Mouse (Mus musculus): ENCODE measurements around the gene Rps27a.
"Not testable (repeated sequence)": the region's sequence is repeated elsewhere in the genome, so short reads cannot be mapped to it uniquely, and the experiment has no call there.

Gene Rps27a

DNA sequence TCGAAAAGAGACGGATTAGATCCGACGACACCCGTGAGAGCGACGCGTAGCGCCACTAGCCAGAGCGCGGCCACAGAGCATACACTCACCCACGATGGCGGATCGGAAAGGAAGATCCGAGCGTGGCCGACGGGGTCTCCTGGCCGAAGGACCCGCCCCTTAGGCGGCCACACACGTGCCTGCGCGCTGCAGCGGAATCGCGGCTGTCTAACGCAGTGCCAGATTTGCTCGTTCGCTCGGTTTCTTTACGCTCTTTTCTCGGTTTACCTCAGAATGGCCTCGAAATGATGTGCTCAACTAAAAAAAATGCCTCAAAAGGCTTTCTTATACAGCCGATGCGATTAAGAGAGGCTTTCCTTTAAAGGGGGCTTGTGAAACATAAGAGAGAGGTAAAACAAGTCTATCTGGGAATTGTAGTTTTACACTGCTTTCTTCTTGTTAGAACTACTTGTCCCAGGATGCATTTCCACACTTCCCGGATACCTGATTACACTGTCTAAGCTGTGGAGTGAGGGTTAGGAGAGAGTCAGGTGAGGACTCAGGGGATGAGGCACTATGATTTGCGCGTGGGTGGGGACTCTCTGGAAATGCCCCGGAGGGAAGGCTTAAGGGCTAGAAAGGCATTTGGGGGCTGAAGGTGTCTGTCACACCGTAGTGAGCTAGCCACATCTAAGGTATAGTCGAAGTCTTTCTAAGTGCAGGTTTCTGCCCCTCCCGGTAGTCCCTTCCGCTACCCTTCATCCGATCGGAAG, at the start of gene Rps27a, which contains the start of gene Clhc1:
Gene Rps27a, minus strand, starts transcription at position 358 of the 752 bp plus-strand sequence.
Gene Clhc1, plus strand, starts transcription at position 199 of the 752 bp plus-strand sequence.
- DNase-seq: peak; percentile 94

DNA sequence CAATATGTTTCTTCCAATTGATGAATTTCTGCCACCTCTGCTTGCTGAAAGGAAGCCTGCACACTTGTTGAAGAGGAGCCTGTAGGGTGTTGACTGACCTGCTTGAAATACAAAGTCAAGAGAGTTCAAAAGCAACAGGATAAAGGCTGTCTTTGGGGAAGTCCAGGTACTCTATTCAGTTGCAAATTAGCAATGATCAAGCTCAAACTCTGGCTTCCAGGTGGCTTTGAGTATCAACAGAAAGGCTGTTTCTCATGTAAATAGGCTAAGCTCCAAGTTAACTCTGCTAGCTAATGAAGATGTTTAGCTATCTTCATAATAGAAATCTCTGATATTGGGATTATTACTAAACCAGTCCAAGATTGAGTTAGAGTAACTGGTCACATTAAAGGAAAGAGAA, 49.2 kb upstream of the Rps27a start:
- no peak for DNase-seq

DNA sequence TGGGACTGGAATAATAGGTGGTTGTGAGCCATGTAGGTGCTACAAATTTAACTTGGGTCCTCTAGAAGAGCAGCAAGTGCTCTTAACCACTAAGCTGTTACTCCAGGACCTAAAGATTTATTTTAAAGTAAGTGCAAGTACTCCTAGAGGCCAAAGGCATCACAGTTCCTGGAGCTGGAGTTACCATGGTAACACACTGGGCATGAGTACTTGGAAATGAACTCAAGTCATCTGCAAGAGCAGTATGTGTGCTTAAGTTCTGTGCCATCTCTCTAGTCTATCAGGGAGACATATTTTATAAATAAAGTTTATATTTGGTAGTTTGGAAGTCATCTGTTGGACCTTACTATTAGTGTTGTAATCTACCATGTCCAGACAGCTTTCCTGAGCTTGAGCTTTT, 47.3 kb upstream of the Rps27a start:
- DNase-seq: no peak

DNA sequence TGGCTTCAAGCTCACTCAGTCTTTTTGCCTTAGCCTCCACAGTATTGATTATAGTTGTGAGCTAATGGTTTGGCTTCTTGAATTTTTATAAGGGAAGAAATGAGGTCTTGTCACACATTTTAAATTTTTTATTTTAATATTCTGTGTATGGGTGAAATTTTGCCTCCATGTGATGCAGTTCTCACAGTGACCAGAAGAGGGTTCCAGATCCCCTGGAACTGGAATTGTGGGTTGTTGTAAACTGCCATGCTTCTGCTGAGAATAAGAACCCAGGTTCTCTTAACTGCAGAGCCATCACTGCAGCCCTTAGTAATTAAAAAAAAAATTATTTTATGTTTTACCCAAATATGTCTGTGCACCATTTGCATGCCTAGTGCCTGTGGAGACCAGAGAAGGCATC, 31.7 kb upstream of the Rps27a start:
- DNase-seq: no peak

DNA sequence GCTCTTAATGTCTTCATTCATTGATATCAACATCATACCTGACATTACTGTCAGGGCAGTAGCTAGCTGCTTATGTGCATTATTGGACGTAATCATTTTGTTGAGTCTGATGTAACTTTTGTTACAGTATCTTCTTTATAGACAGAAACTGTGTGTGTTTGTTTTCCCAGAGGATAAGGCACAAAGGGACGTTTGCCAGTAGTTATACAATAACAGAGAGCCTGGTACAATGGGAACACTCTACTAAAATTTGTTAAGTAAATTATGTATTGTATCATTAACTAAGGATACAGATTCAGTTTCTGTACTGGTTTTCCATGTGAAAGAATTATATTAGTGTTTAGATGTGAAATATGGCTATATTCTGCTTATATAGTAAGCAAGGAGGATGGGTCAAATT, 24.7 kb upstream of the Rps27a start:
- DNase-seq: no peak

DNA sequence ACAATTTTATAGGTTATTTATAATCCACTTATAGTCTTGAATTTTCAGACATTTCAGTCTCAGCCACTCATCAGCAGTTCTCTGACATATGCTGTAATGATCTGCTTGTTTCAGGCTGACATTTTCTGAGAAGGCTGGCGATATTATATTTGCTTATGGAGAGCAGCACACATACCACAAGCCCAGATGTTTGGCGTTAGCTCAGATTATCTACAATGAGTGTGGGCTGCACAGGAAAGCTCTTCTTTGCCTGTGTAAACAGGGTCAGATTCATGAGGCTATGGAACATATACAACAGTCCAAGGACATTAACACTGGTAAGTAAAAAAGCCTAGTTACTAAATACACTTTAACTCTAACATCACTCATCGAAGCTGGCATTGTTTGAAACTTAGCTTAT, 23.6 kb upstream of the Rps27a start:
- no peak for DNase-seq

DNA sequence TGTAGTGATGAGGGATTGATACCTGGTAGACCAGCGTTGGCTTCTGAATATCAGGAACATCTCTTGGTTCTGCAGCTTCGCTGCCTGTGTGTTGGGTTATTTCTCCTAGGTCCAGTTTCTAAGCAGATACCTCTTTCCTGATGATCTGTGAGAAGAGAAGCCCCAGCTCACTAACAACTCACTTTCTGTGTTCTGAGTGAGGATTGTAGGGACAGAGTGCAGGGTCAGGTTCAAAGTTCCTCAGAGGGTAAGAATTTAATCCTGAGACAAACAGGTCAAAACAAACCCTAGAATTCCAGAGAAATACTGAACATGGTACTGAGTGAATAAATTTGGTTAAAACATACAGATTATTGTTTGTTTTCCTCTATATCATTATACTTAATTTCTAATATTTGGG, 15.5 kb upstream of the Rps27a start:
- DNase-seq: no peak

DNA sequence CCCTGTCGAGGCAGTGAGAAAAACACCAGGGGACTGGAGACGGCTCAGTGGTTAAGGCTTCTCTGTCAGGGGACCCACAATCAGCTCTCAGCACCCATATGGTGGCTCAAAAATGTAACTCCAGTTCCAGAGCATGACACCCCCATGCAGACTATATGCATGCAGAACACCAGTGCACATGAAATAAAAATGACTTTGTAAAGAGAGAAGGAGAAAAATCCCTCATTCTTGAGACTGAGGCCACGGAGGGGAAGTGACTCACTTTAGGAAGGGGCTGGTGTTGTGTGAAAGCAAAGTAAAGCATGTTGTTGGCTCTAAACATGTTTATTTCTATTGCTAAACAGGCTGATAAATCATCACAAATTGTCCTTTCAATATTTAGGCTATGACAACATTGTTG, 13.1 kb upstream of the Rps27a start:
- DNase-seq: no peak

DNA sequence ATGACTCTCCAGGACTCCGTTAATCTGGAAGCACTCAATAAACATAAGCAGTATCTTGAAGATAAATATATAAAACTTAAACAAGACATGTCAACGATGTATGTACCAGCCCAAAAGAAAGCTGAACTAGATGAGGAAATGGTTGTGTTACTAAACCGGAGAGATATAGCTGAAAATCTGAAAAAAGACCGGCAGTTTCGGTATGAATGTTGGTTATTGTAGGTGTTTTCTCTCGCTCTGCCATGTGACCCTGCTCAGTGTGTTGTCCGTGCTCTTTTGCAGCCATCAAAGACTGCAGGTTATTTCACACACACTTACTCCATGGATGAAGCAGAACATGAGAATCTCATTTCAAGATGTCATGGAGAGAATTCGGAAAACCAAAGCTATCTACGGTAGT, 12.5 kb upstream of the Rps27a start:
- no peak for DNase-seq

DNA sequence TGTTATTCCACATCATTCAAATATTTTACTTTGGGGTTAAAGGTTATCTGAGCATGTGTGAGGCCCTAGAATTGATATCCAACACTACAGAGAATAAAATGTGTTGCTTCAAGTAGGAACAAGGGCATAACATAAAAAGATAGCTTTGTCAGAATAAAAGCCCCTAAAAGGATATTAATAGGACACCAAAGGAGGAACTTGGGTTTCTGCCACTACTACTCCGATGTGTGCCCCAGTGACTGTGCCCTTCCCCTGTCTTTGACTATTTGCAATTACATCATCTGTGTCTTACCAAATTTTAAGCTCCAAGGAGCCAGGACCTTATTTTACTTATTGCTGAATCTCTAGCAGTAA, 1.5 kb upstream of the Rps27a start:
- DNase-seq: no peak

DNA sequence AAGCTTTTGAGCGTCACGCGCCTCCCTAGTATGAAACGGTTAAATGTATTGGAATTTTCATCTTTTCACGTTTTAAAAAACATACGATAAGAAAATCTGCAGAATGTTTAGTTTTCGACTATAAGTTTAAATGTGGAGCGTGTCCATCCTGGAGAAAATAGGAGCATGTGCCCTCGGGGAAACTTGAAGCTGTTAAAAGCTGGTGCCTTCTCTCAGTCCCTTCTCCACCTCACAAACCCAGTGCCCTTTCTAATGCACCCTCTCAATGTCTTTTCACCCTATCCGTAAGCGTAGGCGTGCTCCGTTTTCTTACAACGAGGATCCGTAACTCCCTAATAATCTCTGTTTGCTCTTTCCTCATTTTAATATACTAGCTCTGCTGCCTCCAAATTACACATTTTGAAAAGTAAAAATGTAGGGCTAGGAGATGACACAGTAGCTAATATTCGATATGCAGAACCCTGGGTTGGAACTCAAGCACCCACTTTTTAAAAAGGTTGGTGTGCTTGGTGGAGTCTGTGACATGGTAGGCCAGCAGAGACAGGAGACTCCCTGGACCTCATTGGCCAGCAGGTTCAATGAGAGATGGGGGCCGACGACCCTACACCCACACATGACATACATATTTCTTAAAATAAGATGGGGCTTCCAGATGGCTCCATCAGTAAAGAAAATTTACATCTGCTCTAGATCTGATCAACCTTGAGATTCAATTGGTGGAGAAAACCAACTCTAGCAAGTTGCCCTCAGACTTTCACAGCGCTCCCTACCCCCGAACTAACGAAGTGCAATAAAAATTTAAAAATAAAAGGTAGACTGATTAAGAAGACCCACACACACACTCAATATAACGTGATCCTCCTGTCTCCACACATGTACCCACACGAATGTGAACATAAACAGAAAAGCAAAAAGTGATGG, 855 bp upstream of the Rps27a start:
- no peak for DNase-seq

DNA sequence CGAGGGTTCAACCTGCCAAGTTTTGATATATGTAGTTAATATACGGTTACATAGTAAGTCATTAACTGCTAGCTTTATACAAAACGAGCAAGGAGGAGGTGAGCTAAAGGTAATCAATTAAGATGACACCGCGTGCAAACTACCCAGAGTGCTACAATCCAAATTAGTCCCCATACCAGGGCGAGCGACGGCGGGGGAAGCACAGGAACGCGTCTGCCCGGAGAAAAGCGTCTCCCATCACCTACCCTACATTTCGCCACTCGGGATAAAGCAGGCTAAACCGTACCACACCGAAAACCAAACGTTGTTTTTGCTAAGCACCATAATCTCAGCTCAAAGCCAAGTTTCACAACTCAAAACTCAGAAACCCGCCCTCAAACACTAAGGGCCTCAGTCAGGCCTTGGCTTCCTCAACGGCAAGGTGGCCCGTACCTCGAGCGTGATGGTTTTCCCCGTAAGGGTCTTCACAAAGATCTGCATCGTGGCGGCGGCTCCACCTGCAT, 609 bp downstream of the Rps27a start:
- DNase-seq: no peak

DNA sequence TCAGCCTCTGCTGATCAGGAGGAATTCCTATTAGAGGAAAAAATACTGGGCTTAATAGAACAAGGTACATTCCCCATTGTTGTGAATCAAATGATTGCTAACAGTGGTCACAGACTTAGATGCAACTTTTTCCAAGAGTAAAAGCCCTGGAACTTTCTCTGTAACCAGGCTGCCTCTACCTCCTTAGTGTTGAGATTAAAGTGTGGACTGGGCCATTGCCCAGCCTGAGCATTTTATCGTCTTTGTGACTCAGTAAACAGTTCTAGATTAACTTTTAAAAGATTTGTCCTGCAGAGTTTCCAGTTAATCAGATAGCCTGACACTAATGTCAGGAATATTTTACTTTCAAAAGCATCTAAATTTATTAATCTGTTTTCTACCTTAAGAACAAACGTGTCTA, 1.1 kb downstream of the Rps27a start:
- no peak for DNase-seq

DNA sequence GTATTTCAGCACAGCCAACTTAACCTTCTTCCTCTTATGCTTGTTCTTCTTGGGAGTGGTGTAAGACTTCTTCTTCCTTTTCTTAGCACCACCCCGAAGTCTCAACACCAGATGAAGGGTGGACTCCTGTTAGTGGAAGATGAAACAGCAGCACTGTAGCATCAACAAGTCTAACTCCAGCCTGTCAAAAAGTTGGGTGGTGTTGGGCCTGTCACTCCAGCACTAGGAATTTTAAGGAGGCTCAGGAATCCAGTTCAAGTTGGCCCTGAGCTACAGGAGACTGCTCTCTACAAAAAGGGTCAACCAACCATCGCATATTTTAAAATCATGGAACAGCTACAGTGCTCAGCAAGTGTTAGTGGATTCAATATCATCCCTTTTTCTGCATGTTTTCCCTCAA, 1.6 kb downstream of the Rps27a start:
- DNase-seq: not testable (repeated sequence)

DNA sequence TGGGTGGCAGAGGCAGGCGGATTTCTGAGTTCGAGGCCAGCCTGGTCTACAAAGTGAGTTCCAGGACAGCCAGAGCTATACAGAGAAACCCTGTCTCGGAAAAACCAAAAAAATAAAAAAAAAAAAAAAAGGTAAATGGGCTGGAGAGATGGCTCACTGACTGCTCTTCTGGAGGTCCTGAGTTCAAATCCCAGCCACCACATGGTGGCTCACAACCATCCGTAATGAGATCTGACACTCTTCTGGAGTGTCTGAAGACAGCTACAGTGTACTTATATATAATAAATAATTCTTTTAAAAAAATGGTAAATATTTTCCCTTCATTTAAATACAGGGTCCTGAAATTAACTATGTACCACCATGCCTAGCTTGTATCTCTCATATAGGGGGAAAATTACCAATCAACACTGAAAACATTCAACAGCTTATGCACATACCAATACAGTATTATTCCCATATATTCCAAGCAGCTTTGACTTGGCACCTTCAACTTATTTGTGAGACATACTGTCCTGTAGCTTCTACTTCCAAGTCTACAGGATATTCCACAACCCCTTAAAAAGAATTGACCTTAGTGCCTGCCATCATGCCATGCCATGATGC, 2.7 kb downstream of the Rps27a start:
- not testable (repeated sequence) for DNase-seq

DNA sequence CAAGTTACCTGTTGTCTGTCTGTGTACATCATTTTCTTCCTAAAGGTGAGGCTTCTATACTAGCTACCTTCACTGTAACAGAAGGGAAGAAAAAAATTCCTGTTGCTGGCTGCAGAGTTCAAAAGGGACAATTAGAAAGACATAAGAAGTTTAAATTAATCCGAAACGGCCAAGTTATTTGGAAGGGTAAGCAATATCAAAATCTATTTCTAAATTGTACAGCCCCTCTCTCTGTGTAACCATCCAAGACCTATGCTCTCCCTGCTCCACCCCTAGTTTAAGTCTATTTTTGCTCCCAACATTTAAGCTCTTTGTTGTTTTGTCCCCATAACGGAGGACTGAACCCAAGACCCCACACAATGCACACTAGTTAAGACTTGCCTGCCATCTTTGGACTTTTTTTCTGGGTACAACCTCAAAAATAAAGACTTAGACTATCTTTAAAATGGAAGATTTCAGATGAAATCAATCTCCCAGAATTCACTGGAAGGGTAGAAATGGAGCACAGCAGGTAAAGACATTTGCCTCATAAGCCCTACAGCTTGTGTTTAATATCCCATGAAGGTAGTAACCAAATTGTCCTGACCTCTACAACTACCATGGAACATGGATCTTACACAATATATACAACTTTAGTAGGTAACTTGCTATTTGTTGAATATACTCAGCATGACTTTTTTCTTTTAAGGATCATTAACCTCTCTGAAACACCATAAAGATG, 3.5 kb downstream of the Rps27a start:
- DNase-seq: no peak

DNA sequence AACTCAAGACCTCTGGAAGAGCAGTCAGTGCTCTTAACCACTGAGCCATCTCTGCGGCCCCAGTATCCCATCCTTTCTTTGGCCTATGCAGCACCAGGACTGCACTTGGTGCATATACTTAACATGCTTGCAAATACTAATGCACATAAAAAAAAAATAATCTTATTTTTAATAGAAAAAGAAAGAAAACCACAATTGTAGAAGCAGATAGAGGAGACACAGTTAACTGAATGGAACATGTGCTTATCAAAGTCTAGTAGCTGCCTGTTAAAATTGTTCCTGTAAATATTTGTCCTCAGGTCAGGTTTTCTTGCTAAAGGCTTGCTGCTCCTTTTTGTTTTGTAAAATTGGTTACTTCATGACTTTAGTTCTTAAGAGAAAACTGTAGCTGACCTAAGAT, 9.7 kb downstream of the Rps27a start:
- DNase-seq: no peak

DNA sequence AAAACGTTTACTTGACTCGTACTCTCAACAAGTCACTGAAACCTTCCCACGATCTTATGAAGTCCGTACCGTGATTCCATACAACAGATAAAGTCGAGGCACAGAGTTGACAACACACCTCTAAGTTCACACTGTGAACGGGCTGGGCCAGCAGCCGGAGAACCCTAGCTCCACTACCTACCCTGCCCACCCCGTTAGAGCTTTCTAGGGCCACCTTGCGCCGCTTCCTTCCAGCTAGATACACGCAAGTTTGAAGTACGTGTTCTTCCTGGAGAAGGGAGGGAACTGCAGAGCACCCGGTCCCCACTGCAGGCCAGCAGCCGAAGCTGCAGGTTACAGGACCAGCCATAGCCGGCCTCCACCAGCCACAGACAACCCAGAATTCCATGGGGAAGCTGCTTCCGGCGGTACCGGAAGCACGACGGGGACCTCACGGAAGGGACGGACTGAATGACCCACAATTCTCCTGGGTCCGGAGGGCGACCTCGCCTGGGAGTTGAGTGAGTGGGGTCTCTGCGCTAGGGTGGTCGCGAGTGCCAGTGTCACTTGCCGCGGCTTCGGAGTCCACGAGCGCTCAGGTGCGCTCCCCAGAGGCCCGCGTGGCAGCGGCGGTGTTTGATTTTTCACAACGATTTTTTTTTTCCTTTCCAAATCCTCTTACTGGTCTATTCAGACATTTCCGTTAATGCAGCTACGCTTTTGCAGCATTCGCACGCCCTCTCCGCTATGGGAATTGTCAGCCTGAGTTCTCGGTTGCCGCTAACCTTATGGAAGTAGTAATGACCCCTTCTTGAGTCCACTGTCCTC, 21.7 kb downstream of the Rps27a start, which contains the start of gene Mtif2:
Gene Mtif2, plus strand, starts transcription at position 421 of the 807 bp plus-strand sequence.
- peak; percentile 75 for DNase-seq

DNA sequence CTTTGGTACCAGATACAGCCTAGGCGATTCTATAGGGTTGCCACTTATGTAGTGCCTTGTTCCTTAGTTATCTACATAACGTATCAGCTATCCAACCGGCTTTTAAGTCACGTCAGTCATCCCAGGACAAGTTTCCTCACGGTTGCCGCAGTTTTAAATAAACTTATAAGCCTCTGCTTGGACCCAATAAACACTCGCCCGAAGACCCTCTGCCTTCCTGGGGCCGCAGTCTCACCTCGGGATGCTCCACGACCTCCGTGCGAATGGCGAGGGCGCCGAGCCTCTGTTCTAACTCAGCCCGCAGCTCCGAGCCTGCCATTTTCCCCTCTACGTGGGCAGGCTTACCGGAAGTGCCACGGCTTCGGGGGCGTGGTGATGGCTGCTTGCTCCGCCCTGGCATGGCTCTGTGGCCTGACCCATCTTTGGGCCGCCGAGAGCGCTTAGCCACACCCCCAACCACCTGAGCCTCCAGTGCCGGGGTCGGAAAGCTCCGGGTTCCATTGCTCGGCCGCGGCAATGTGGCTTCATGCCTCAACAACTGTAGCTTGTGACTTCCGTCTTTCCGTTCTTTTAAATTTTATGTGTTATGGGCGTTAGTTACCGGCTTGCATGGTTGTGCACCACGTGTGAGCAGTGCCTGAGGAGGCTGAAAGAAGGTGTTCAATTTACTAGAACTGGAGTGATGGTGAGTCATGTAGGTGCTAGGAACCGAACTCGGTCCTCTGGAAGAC, 33.1 kb downstream of the Rps27a start, which contains the start of gene Prorsd1:
Gene Prorsd1, minus strand, starts transcription at position 352 of the 731 bp plus-strand sequence.
- peak; percentile 79 for DNase-seq

DNA sequence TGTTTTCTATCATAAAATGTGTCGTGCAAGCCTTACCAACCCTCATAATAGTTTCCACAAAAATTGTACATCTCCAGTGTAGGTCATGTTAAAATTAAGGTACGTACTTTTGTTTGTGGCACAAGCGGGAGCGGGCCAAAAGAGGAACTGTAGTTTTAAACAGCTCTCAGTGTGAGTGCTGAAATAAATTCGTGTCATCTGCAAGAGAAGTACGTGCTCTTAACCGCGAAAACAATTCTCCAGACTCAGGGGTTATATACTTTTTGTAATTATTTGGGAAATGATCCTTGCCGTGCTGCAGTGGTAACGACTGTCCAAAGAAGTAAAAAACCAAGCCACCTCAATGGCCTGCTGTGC, 33.6 kb downstream of the Rps27a start:
- no peak for DNase-seq

All from cerebellum, adult 8-10 months (tissue).